9 mouse cellular contexts compared by ENCODE assay signal in genomic region chr11:120158828-120159227, GRCm38 (mm10). TPM values are rescaled to one million over a fixed set of nuclear protein-coding genes. Genes with fewer than 3 reads are reported as not detected.
DNase-seq lines count a peak whose midpoint lies in the region; ATAC-seq and TF ChIP-seq lines count a peak whose summit lies in the region.
"Had no signal": no experiment of that assay in that cellular context is flagged by ENCODE, and none has a peak within 500 bp of the region (broad histone marks: within the 10 kb centered on the region; RNA-seq: fewer than 3 reads in every experiment).

No protein-coding gene starts in this region.

- ATAC-seq in intestine, embryonic 14.5 days (replicated peaks; ENCODE audit: low FRiP score, low TSS enrichment, low read depth) = 0 out of 2 replicates have a peak, but pooled peaks have one; percentile 17
- no peak for ATAC-seq in intestine, postnatal 0 days
- no peak for ATAC-seq in forebrain, embryonic 15.5 days (replicated peaks)
- ATAC-seq in erythroid progenitor cell, adult 5-6 weeks (replicated peaks; ENCODE audit: low FRiP score, poor library complexity, severe bottlenecking) = no peak
- ATAC-seq: inflammation-experienced regulatory T-cells, adult 6 months had no signal

- WGBS in intestine, embryonic 14.5 days = 51% methylated on average over 5 of the region's 5 CpGs
- WGBS in intestine, postnatal 0 days = 33% methylated on average over 5 of the region's 5 CpGs
- 75% methylated on average over 5 of the region's 5 CpGs for WGBS in limb, embryonic 10.5 days
- WGBS in forebrain, embryonic 15.5 days = 74% methylated on average over 5 of the region's 5 CpGs

- TF ChIP-seq CTCF in intestine, postnatal 0 days (IDR thresholded peaks at IDR 0.05; ENCODE audit: low read depth) = no peak

- H3K9me3 ChIP-seq in intestine, embryonic 14.5 days (ENCODE audit: control insufficient read depth, low read length) = no peaks in the 10 kb centered on the region
- H3K9me3 ChIP-seq in intestine, postnatal 0 days (ENCODE audit: control insufficient read depth) = no peaks in the 10 kb centered on the region
- no peaks in the 10 kb centered on the region for H3K9me3 ChIP-seq in limb, embryonic 10.5 days (replicated peaks)
- H3K9me3 ChIP-seq in megakaryocyte, embryonic 14.5 days = peaks cover 3% of the 10 kb centered on the region; the same call in 1 of the 2 replicates
- no peaks in the 10 kb centered on the region for H3K9me3 ChIP-seq in forebrain, embryonic 15.5 days

- H3K4me3 ChIP-seq in intestine, embryonic 14.5 days (ENCODE audit: low read depth, low read length) = no peak overlapping the region
- no peak overlapping the region for H3K4me3 ChIP-seq in intestine, postnatal 0 days (ENCODE audit: low read depth, low read length)
- H3K4me3 ChIP-seq in limb, embryonic 10.5 days = no peak overlapping the region
- peak overlapping the region; percentile 81 for H3K4me3 ChIP-seq in megakaryocyte, embryonic 14.5 days (replicated peaks)
- H3K4me3 ChIP-seq in forebrain, embryonic 15.5 days = no peak overlapping the region

- no peak overlapping the region for H3K4me2 ChIP-seq in intestine, embryonic 14.5 days (ENCODE audit: low read length)
- no peak overlapping the region for H3K4me2 ChIP-seq in intestine, postnatal 0 days (replicated peaks; ENCODE audit: low read depth)
- no peak overlapping the region for H3K4me2 ChIP-seq in forebrain, embryonic 15.5 days (replicated peaks)

- DNase-seq in intestine, embryonic 14.5 days (ENCODE audit: low spot score) = no peak
- peak; percentile 73 for DNase-seq in ZHBTc4 (ENCODE audit: low read depth, low spot score)
- no peak for DNase-seq in limb, embryonic 10.5 days (ENCODE audit: low spot score)
- no peak for DNase-seq in layer of hippocampus, postnatal 25 days (ENCODE audit: extremely low spot score in 1 of 2, low spot score in 1 of 2)

- no peaks in the 10 kb centered on the region for H3K36me3 ChIP-seq in intestine, embryonic 14.5 days (ENCODE audit: control insufficient read depth, insufficient read depth, low read length)
- no peaks in the 10 kb centered on the region for H3K36me3 ChIP-seq in intestine, postnatal 0 days (ENCODE audit: control insufficient read depth, insufficient read depth)
- H3K36me3 ChIP-seq in limb, embryonic 10.5 days = 0 out of 2 replicates have a peak, but pooled peaks cover 3% of the 10 kb centered on the region
- peaks cover 16% of the 10 kb centered on the region for H3K36me3 ChIP-seq in megakaryocyte, embryonic 14.5 days (replicated peaks; ENCODE audit: low read length)
- H3K36me3 ChIP-seq in forebrain, embryonic 15.5 days = no peaks in the 10 kb centered on the region

- no peaks in the 10 kb centered on the region for H3K27me3 ChIP-seq in intestine, embryonic 14.5 days (replicated peaks; ENCODE audit: control insufficient read depth, insufficient read depth, low read length)
- no peaks in the 10 kb centered on the region for H3K27me3 ChIP-seq in intestine, postnatal 0 days (replicated peaks; ENCODE audit: control insufficient read depth, insufficient read depth, low read length)
- H3K27me3 ChIP-seq in limb, embryonic 10.5 days (ENCODE audit: low read depth, poor library complexity, severe bottlenecking) = no peaks in the 10 kb centered on the region
- peaks cover 5% of the 10 kb centered on the region for H3K27me3 ChIP-seq in megakaryocyte, embryonic 14.5 days (replicated peaks)
- no peaks in the 10 kb centered on the region for H3K27me3 ChIP-seq in forebrain, embryonic 15.5 days

- no peak overlapping the region for H3K27ac ChIP-seq in intestine, embryonic 14.5 days (ENCODE audit: low read depth)
- no peak overlapping the region for H3K27ac ChIP-seq in intestine, postnatal 0 days (ENCODE audit: low read depth, low read length)
- 0 out of 2 replicates have a peak overlapping the region, but pooled peaks have one; percentile 53 for H3K27ac ChIP-seq in limb, embryonic 10.5 days
- H3K27ac ChIP-seq in forebrain, embryonic 15.5 days (replicated peaks) = no peak overlapping the region

- peaks cover 1% of the 10 kb centered on the region for H3K4me1 ChIP-seq in intestine, embryonic 14.5 days (replicated peaks; ENCODE audit: control insufficient read depth, insufficient read depth, low read length)
- no peaks in the 10 kb centered on the region for H3K4me1 ChIP-seq in intestine, postnatal 0 days (replicated peaks; ENCODE audit: control insufficient read depth, insufficient read depth, low read length)
- H3K4me1 ChIP-seq in limb, embryonic 10.5 days = peaks cover 40% of the 10 kb centered on the region
- peaks cover 40% of the 10 kb centered on the region for H3K4me1 ChIP-seq in megakaryocyte, embryonic 14.5 days
- no peaks in the 10 kb centered on the region for H3K4me1 ChIP-seq in forebrain, embryonic 15.5 days

- no peak overlapping the region for H3K9ac ChIP-seq in intestine, embryonic 14.5 days (ENCODE audit: low read length)
- no peak overlapping the region for H3K9ac ChIP-seq in intestine, postnatal 0 days (ENCODE audit: low read depth, low read length)
- no peak overlapping the region for H3K9ac ChIP-seq in forebrain, embryonic 15.5 days (replicated peaks)

RNA-seq across cellular contexts. Expression of gene Slc38a10, which starts 7.7 kb away (rescaled TPM):
- 77.1 and 78.0 TPM in 2 replicates for polyA plus RNA-seq in intestine, embryonic 14.5 days (2014; fragmentation: Nextera tagmentation; extraction: Ambion mirVana)
- 56.4 and 57.3 TPM in 2 replicates for polyA plus RNA-seq in intestine, postnatal 0 days (2015; fragmentation: Nextera tagmentation; extraction: Ambion mirVana)
- polyA plus RNA-seq in limb, embryonic 10.5 days (2016; fragmentation: Nextera tagmentation; extraction: Ambion mirVana) = 99.6 and 99.8 TPM in 2 replicates
- polyA plus RNA-seq in megakaryocyte, embryonic 14.5 days (2012; ENCODE audit: insufficient read depth, low replicate concordance) = 80.2 and 247 TPM in 2 replicates
- polyA plus RNA-seq in forebrain, embryonic 15.5 days (2015; fragmentation: Nextera tagmentation; extraction: Ambion mirVana) = 97.7 and 98.9 TPM in 2 replicates
- total RNA-seq in erythroid progenitor cell, adult 5-6 weeks (2015; ENCODE audit: low replicate concordance) = 14.8 and 17.2 TPM in 2 replicates
- 17.1 and 46.0 TPM in 2 replicates for total RNA-seq in erythroid progenitor cell, adult 5-6 weeks (2017; ENCODE audit: low replicate concordance)
- 10 to 100 TPM; 85.3 to 88.5 TPM for total RNA-seq in layer of hippocampus, postnatal 25 days (2021)
